Mouse (Mus musculus): Measurements from ENCODE around the gene Olfr270. TPM values are rescaled to one million over a fixed set of nuclear protein-coding genes. Genes with fewer than 3 reads are reported as not detected.

Olfr270 gene
- polyA plus RNA-seq, 1 experiment from 2014 or later: not detected

Other genes with a start within 250 kb of the Olfr270 start
- not detected in 2 replicates for gene Olfr275, start 149.9 kb upstream of the Olfr270 start, polyA plus RNA-seq (2014; fragmentation: Nextera tagmentation; extraction: Ambion mirVana)
- gene Olfr273, start 105.3 kb upstream of the Olfr270 start, polyA plus RNA-seq (2014; fragmentation: Nextera tagmentation; extraction: Ambion mirVana): not detected in 2 replicates
- gene Olfr272, start 45.4 kb upstream of the Olfr270 start, polyA plus RNA-seq (2014; fragmentation: Nextera tagmentation; extraction: Ambion mirVana): not detected in 2 replicates
- not detected in 2 replicates for gene Nipsnap3a, start 24.7 kb downstream of the Olfr270 start, polyA plus RNA-seq (2014; fragmentation: Nextera tagmentation; extraction: Ambion mirVana)
- gene Nipsnap3b, start 47.3 kb downstream of the Olfr270 start, polyA plus RNA-seq (2014; fragmentation: Nextera tagmentation; extraction: Ambion mirVana): 199 and 202 TPM in 2 replicates
- 17.3 and 18.8 TPM in 2 replicates for gene Abca1, start 195.3 kb downstream of the Olfr270 start, polyA plus RNA-seq (2014; fragmentation: Nextera tagmentation; extraction: Ambion mirVana)

Measured in hindbrain, embryonic 14.5 days (tissue).